Mouse (Mus musculus) ES-E14 (cell line): ENCODE measurements around the gene Tbce. TPM values are rescaled to one million over a fixed set of nuclear protein-coding genes. Genes with fewer than 3 reads are reported as not detected.

Source experiments
- DNase-seq: peaks from one replicate; pipeline ENCODE4 v3.0.0-alpha.2; 2013; ENCODE audit warnings: low read depth, low spot score
- H3K27ac ChIP-seq: 2 replicates; pipeline ENCODE4 v1.5.1; 2012; ENCODE audit warnings: low read depth, mild to moderate bottlenecking, low read length, moderate library complexity, mixed read lengths; ENCODE audit not compliant: poor library complexity, insufficient read depth, severe bottlenecking
- H3K36me3 ChIP-seq: 2 replicates; pipeline ENCODE4 v1.6.1; 2012; ENCODE audit warnings: mild to moderate bottlenecking, low read length, moderate library complexity, mixed read lengths; ENCODE audit not compliant: control insufficient read depth, poor library complexity, insufficient read depth, severe bottlenecking
- H3K4me1 ChIP-seq, 2 experiments: fragments of 150-350 bp in 1 of 2; sonication (generic) in 1 of 2; 2 replicates each; pipeline ENCODE4 v1.6.1; 2012; ENCODE audit warnings: low read length in 2 of 2, mild to moderate bottlenecking in 1 of 2, mixed read lengths in 1 of 2; ENCODE audit not compliant: control insufficient read depth in 2 of 2, insufficient read depth in 2 of 2, poor library complexity in 1 of 2
- H3K4me3 ChIP-seq, 2 experiments: fragments of 150-350 bp in 1 of 2; sonication (generic) in 1 of 2; 2 replicates each; pipeline ENCODE4 v1.5.1; 2012; ENCODE audit warnings: low read length in 2 of 2, low read depth in 1 of 2, mild to moderate bottlenecking in 1 of 2, mixed read lengths in 1 of 2; ENCODE audit not compliant: insufficient read depth in 1 of 2, poor library complexity in 1 of 2, severe bottlenecking in 1 of 2
- H3K9ac ChIP-seq: 2 replicates; pipeline ENCODE4 v1.6.1; 2012; ENCODE audit warnings: low read depth, mild to moderate bottlenecking, low read length, mixed read lengths; ENCODE audit not compliant: poor library complexity, insufficient read depth, severe bottlenecking
- H3K9me3 ChIP-seq: fragments of 150-350 bp; sonication (generic); 2 replicates; pipeline ENCODE4 v1.6.1; 2012; ENCODE audit warnings: low read depth, mild to moderate bottlenecking, low read length; ENCODE audit not compliant: control insufficient read depth, insufficient read depth
- CHD2 ChIP-seq: IDR thresholded peaks from 2 replicates; pipeline ENCODE4 v1.6.1; 2014; ENCODE audit warnings: mild to moderate bottlenecking, low read depth, low read length, inconsistent platforms
- HCFC1 ChIP-seq: IDR thresholded peaks from 2 replicates; pipeline ENCODE4 v1.6.1; 2012; ENCODE audit warnings: low read length, inconsistent platforms, borderline replicate concordance; ENCODE audit not compliant: insufficient read depth
- MAFK ChIP-seq: IDR thresholded peaks from 2 replicates; pipeline ENCODE4 v1.6.1; 2014; ENCODE audit warnings: mild to moderate bottlenecking, low read depth, low read length, inconsistent platforms; ENCODE audit not compliant: insufficient read depth
- ZC3H11A ChIP-seq: IDR thresholded peaks from 2 replicates; pipeline ENCODE4 v1.6.1; 2012; ENCODE audit warnings: low read depth, mild to moderate bottlenecking, inconsistent platforms, low read length, borderline replicate concordance
- ZNF384 ChIP-seq: IDR thresholded peaks from 2 replicates; pipeline ENCODE4 v1.6.1; 2012; ENCODE audit warnings: low read depth, low read length, inconsistent platforms
- in situ Hi-C, 2 experiments: fragments of 600-800 bp; cut with MboI; formaldehyde crosslinking; loops; one replicate each; pipeline ENCODE4 v1.15.1; 2025; ENCODE audit warnings: low sequenced_read_pairs in 2 of 2, inconsistent platforms in 1 of 2; ENCODE audit not compliant: unreplicated experiment in 2 of 2
- total RNA-seq: library from RNA; depleted of rRNA; stranded (reverse); fragments of 300-350 nt; gene quantifications from 2 replicates; pipeline ENCODE4 v1.2.3, GENCODE M21; 2012

The Tbce gene
- total RNA-seq, 1 experiment, result 32.1 TPM

- no peak for DNase-seq
- TF ChIP-seq ZC3H11A (no peak), HCFC1 (no peak), CHD2 (no peak), MAFK (no peak), ZNF384 (no peak)
- Histone ChIP-seq H3K27ac (no peak overlapping the region), H3K4me3 (no peak overlapping the region), H3K9ac (no peak overlapping the region), H3K4me1 (no peaks in the 10 kb centered on the region), H3K36me3 (peaks cover 13% of the 10 kb centered on the region), H3K9me3 (no peaks in the 10 kb centered on the region)
- in situ Hi-C loops, result no loop called here
Measured at GRCm38 (mm10) chr13:14018283-14018682, 21.2 kb downstream of the Tbce start.

- Histone ChIP-seq H3K27ac (no peak overlapping the region), H3K4me3 (no peak overlapping the region), H3K36me3 (peaks cover 16% of the 10 kb centered on the region), H3K4me1 (no peaks in the 10 kb centered on the region), H3K9me3 (no peaks in the 10 kb centered on the region), H3K9ac (no peak overlapping the region)
- in situ Hi-C loops, result no loop called here
- TF ChIP-seq MAFK, result no peak
- TF ChIP-seq ZNF384, result no peak
- TF ChIP-seq ZC3H11A, result no peak
- TF ChIP-seq CHD2, result no peak
- TF ChIP-seq HCFC1, result no peak
- DNase-seq, result no peak
Measured at GRCm38 (mm10) chr13:14015609-14016008, 23.8 kb downstream of the Tbce start.

DNA sequence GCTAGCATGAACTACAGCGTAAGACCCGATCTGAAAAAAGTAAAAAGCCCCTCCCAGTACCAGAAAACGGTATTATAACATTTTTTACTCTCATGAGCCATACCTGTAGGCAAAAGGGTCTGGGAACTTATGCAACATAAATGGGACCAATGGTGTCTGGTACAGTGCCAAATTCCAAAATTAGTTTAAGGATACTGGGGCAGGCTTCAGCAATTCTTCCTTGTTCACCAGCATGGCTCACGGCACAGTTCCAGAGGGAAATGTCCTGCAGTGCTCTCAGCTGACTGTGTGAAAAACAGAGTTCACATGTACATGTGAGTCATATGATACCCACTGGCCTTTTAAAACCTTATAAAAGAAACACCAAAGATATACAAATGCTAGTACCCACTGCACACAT, 24.9 kb downstream of the Tbce start:
- Histone ChIP-seq H3K4me3 (no peak overlapping the region), H3K27ac (no peak overlapping the region), H3K9me3 (no peaks in the 10 kb centered on the region), H3K36me3 (peaks cover 15% of the 10 kb centered on the region), H3K4me1 (no peaks in the 10 kb centered on the region), H3K9ac (no peak overlapping the region)
- DNase-seq, result no peak
- in situ Hi-C loops, result no loop called here
- TF ChIP-seq HCFC1 (no peak), MAFK (no peak), ZNF384 (no peak), ZC3H11A (no peak)

- TF ChIP-seq MAFK (no peak), ZC3H11A (no peak), ZNF384 (no peak), CHD2 (no peak)
- Histone ChIP-seq H3K36me3 (peaks cover 15% of the 10 kb centered on the region), H3K27ac (no peak overlapping the region), H3K4me3 (no peak overlapping the region), H3K4me1 (no peaks in the 10 kb centered on the region), H3K9ac (no peak overlapping the region), H3K9me3 (no peaks in the 10 kb centered on the region)
- DNase-seq, result no peak
- in situ Hi-C loops, result no loop called here
Measured at GRCm38 (mm10) chr13:14014001-14014400, 25.4 kb downstream of the Tbce start.

GRCm38 (mm10) chr13:14011454-14011995, 27.9 kb downstream of the Tbce start:
- TF ChIP-seq ZC3H11A, result no peak
- no peak for TF ChIP-seq ZNF384
- TF ChIP-seq HCFC1, result no peak
- no peak for TF ChIP-seq MAFK
- TF ChIP-seq CHD2, result no peak
- in situ Hi-C loops, result no loop called here
- peaks cover 14% of the 10 kb centered on the region for H3K36me3 ChIP-seq

More at GRCm38 (mm10) chr13:14011454-14011995, 27.9 kb downstream of the Tbce start:
- Histone ChIP-seq H3K27ac (no peak overlapping the region), H3K4me1 (no peaks in the 10 kb centered on the region), H3K9me3 (no peaks in the 10 kb centered on the region), H3K9ac (no peak overlapping the region), H3K4me3 (no peak overlapping the region)
- no peak for DNase-seq
